Mouse (Mus musculus): ENCODE data around the gene 4930432K21Rik. TPM values are rescaled to one million over a fixed set of nuclear protein-coding genes. Genes with fewer than 3 reads are reported as not detected.

4930432K21Rik gene
- 0.12 and 0.16 TPM in 2 replicates for polyA plus RNA-seq (2012; rRNA removed; ENCODE audit: low replicate concordance)

GRCm38 (mm10) chr8:84147769-84148530, at the start of gene 4930432K21Rik, which contains the start of gene Cc2d1a:
TSS of gene 4930432K21Rik (plus strand) at chr8:84148025.
TSS of gene Cc2d1a (minus strand) at chr8:84147936.

GRCm38 (mm10) chr8:84104697-84105609, 42.9 kb upstream of the 4930432K21Rik start, which contains the start of gene Dcaf15:
TSS of gene Dcaf15 (minus strand) at chr8:84104768.

GRCm38 (mm10) chr8:84125656-84126055, 22.2 kb upstream of the 4930432K21Rik start, which contains the start of gene Podnl1:
TSS of gene Podnl1 (plus strand) at chr8:84125989.

GRCm38 (mm10) chr8:84185117-84185516, 37.3 kb downstream of the 4930432K21Rik start, which contains the start of gene Nanos3:
TSS of gene Nanos3 (minus strand) at chr8:84185217.

Other genes starting within 250 kb of the 4930432K21Rik start
- gene Adgrl1, start 247.9 kb upstream of the 4930432K21Rik start, polyA plus RNA-seq (2012; rRNA removed; ENCODE audit: low replicate concordance), result 9.4 and 15.6 TPM in 2 replicates
- 0.22 and 0.34 TPM in 2 replicates for gene Gm10644, start 192.8 kb upstream of the 4930432K21Rik start, polyA plus RNA-seq (2012; rRNA removed; ENCODE audit: low replicate concordance)
- gene Asf1b, start 192.5 kb upstream of the 4930432K21Rik start, polyA plus RNA-seq (2012; rRNA removed; ENCODE audit: low replicate concordance), result 6.1 and 44.6 TPM in 2 replicates
- gene Prkaca, start 175.0 kb upstream of the 4930432K21Rik start, polyA plus RNA-seq (2012; rRNA removed; ENCODE audit: low replicate concordance), result 38.5 and 50.4 TPM in 2 replicates
- 33.3 and 36.7 TPM in 2 replicates for gene Samd1, start 150.4 kb upstream of the 4930432K21Rik start, polyA plus RNA-seq (2012; rRNA removed; ENCODE audit: low replicate concordance)
- gene 1700067K01Rik, start 146.5 kb upstream of the 4930432K21Rik start, polyA plus RNA-seq (2012; rRNA removed; ENCODE audit: low replicate concordance), result 0.53 TPM in 2 replicates
- gene 2210011C24Rik, start 135.9 kb upstream of the 4930432K21Rik start, polyA plus RNA-seq (2012; rRNA removed; ENCODE audit: low replicate concordance), result 10.3 and 11.7 TPM in 2 replicates
- gene Palm3, start 126.6 kb upstream of the 4930432K21Rik start, polyA plus RNA-seq (2012; rRNA removed; ENCODE audit: low replicate concordance), result 0.05 and 0.19 TPM in 2 replicates
- 2.7 and 2.9 TPM in 2 replicates for gene Il27ra, start 105.4 kb upstream of the 4930432K21Rik start, polyA plus RNA-seq (2012; rRNA removed; ENCODE audit: low replicate concordance)
- gene Rln3, start 103.0 kb upstream of the 4930432K21Rik start, polyA plus RNA-seq (2012; rRNA removed; ENCODE audit: low replicate concordance), result 0.33 and 0.85 TPM in 2 replicates
- gene Gm10643, start 82.9 kb upstream of the 4930432K21Rik start, polyA plus RNA-seq (2012; rRNA removed; ENCODE audit: low replicate concordance), result 0.11 and 0.47 TPM in 2 replicates
- gene Rfx1, start 81.2 kb upstream of the 4930432K21Rik start, polyA plus RNA-seq (2012; rRNA removed; ENCODE audit: low replicate concordance), result 28.4 and 32.1 TPM in 2 replicates
- gene Dcaf15, start 43.3 kb upstream of the 4930432K21Rik start, polyA plus RNA-seq (2012; rRNA removed; ENCODE audit: low replicate concordance), result 74.8 and 118 TPM in 2 replicates
- 4.5 and 9.4 TPM in 2 replicates for gene Podnl1, start 22.0 kb upstream of the 4930432K21Rik start, polyA plus RNA-seq (2012; rRNA removed; ENCODE audit: low replicate concordance)
- gene Cc2d1a, start 89 bp upstream of the 4930432K21Rik start, polyA plus RNA-seq (2012; rRNA removed; ENCODE audit: low replicate concordance), result 35.5 and 51.7 TPM in 2 replicates
- 0.63 TPM in 1 of 2 replicates, not detected in the other for gene Nanos3, start 37.2 kb downstream of the 4930432K21Rik start, polyA plus RNA-seq (2012; rRNA removed; ENCODE audit: low replicate concordance)
- 12.3 and 16.6 TPM in 2 replicates for gene Zswim4, start 89.0 kb downstream of the 4930432K21Rik start, polyA plus RNA-seq (2012; rRNA removed; ENCODE audit: low replicate concordance)
- 61.8 and 96.3 TPM in 2 replicates for gene D8Ertd738e, start 101.7 kb downstream of the 4930432K21Rik start, polyA plus RNA-seq (2012; rRNA removed; ENCODE audit: low replicate concordance)
- gene Mri1, start 109.3 kb downstream of the 4930432K21Rik start, polyA plus RNA-seq (2012; rRNA removed; ENCODE audit: low replicate concordance), result 88.7 and 124 TPM in 2 replicates
- gene Ccdc130, start 122.4 kb downstream of the 4930432K21Rik start, polyA plus RNA-seq (2012; rRNA removed; ENCODE audit: low replicate concordance), result 14.6 and 19.5 TPM in 2 replicates
- 17.7 and 32.7 TPM in 2 replicates for gene Cacna1a, start 240.4 kb downstream of the 4930432K21Rik start, polyA plus RNA-seq (2012; rRNA removed; ENCODE audit: low replicate concordance)